Mouse (Mus musculus): ENCODE measurements around the gene Vsig2. TPM values are rescaled to one million over a fixed set of nuclear protein-coding genes. Genes with fewer than 3 reads are reported as not detected.

The Vsig2 gene
- polyA plus RNA-seq, 1 experiment from 2014 or later: 0.54 TPM

- WGBS: 86% methylated on average over 2 of the region's 2 CpGs
- H3K27ac ChIP-seq (replicated peaks): no peak overlapping the region
- H3K27me3 ChIP-seq (replicated peaks): no peaks in the 10 kb centered on the region
- H3K4me2 ChIP-seq: no peak overlapping the region
- peaks cover 11% of the 10 kb centered on the region for H3K4me1 ChIP-seq
- H3K9ac ChIP-seq (replicated peaks): no peak overlapping the region
- no peak overlapping the region for H3K4me3 ChIP-seq (replicated peaks)
- H3K9me3 ChIP-seq (replicated peaks): no peaks in the 10 kb centered on the region
- no peaks in the 10 kb centered on the region for H3K36me3 ChIP-seq
- ATAC-seq (ENCODE audit: low FRiP score): no peak
Observed at GRCm38 (mm10) chr9:37569231-37569835, 30.3 kb downstream of the Vsig2 start.

- ATAC-seq (ENCODE audit: low FRiP score): no peak
- peaks cover 25% of the 10 kb centered on the region for H3K4me1 ChIP-seq
- no peak overlapping the region for H3K27ac ChIP-seq (replicated peaks)
- H3K27me3 ChIP-seq (replicated peaks): no peaks in the 10 kb centered on the region
- no peak overlapping the region for H3K9ac ChIP-seq (replicated peaks)
- no peaks in the 10 kb centered on the region for H3K36me3 ChIP-seq
- H3K9me3 ChIP-seq (replicated peaks): no peaks in the 10 kb centered on the region
- no peak overlapping the region for H3K4me3 ChIP-seq (replicated peaks)
- WGBS: 61% methylated on average over 3 of the region's 3 CpGs
- no peak overlapping the region for H3K4me2 ChIP-seq
Observed at GRCm38 (mm10) chr9:37572204-37572876, 33.3 kb downstream of the Vsig2 start.

DNA sequence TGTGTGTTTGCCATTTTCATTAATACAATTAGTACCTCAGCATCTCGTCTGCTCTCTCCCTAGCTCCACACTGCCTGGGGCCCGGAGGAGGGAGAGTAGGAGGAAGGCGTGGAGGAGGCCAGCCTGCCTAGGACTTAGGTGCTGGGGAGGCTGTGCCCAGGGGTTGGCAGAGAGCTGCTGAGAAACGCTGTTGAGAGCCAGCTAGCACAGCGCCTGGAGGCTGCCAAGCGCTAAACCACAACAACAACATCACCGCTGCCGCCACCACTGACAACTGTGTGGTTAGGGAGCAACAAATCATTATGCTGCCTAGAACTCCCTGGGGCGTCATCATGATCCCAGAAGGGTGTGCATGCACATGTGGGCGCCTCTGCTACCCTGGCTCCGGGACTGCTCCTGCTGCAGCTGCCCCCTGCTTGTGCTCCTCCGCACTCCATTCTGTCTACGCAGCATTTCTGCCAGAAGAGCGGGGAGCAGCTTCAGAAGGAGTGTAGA is 37.4 kb downstream of the Vsig2 start:
- peaks cover 14% of the 10 kb centered on the region for H3K4me1 ChIP-seq
- H3K4me3 ChIP-seq (replicated peaks): peak overlapping the region; percentile 23
- WGBS: 9% methylated on average over 14 of the region's 14 CpGs
- H3K27ac ChIP-seq (replicated peaks): peak overlapping the region; percentile 69
- H3K9me3 ChIP-seq (replicated peaks): no peaks in the 10 kb centered on the region
- no peaks in the 10 kb centered on the region for H3K36me3 ChIP-seq
- H3K4me2 ChIP-seq: peak overlapping the region; percentile 56
- peak overlapping the region; percentile 30; the same call in 1 of the 2 replicates for H3K9ac ChIP-seq (replicated peaks)
- H3K27me3 ChIP-seq (replicated peaks): no peaks in the 10 kb centered on the region
- ATAC-seq (ENCODE audit: low FRiP score): peak; percentile 81

DNA sequence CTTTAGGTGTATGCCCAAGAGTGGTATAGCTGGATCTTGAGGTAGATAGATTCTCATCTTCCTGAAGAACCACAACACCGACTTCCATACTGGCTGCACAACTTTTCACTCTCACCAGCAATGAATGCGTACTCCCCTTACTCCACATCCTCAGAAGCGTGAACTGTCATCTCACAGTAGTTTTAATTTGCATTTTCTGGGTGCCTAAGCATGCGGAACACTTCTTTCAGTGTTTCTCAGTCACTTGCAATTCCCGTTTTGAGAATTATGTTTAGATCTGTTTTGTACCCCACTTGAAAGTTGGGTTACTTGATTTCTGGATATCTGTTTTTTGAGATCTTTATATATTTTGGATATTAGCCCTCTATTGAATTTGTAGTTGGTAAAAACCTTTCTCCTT is 44.5 kb downstream of the Vsig2 start:
- Histone ChIP-seq H3K27me3 (replicated peaks) (no peaks in the 10 kb centered on the region), H3K4me3 (replicated peaks) (no peak overlapping the region), H3K9me3 (replicated peaks) (no peaks in the 10 kb centered on the region), H3K9ac (replicated peaks) (no peak overlapping the region), H3K4me2 (no peak overlapping the region), H3K27ac (replicated peaks) (no peak overlapping the region), H3K36me3 (no peaks in the 10 kb centered on the region), H3K4me1 (no peaks in the 10 kb centered on the region)
- 91% methylated on average over 5 of the region's 5 CpGs for WGBS
- ATAC-seq (ENCODE audit: low FRiP score): no peak

- WGBS: 72% methylated on average over 4 of the region's 4 CpGs
- Histone ChIP-seq H3K9me3 (replicated peaks) (no peaks in the 10 kb centered on the region), H3K27me3 (replicated peaks) (no peaks in the 10 kb centered on the region), H3K27ac (replicated peaks) (no peak overlapping the region), H3K4me1 (no peaks in the 10 kb centered on the region), H3K9ac (replicated peaks) (no peak overlapping the region), H3K4me3 (replicated peaks) (no peak overlapping the region), H3K4me2 (no peak overlapping the region), H3K36me3 (no peaks in the 10 kb centered on the region)
- ATAC-seq (ENCODE audit: low FRiP score): no peak
Observed at GRCm38 (mm10) chr9:37586718-37587117, 47.7 kb downstream of the Vsig2 start.

GRCm38 (mm10) chr9:37590381-37590780 is 51.3 kb downstream of the Vsig2 start:
- 82% methylated on average over 4 of the region's 4 CpGs for WGBS
- H3K36me3 ChIP-seq: no peaks in the 10 kb centered on the region
- H3K4me3 ChIP-seq (replicated peaks): no peak overlapping the region
- H3K9me3 ChIP-seq (replicated peaks): no peaks in the 10 kb centered on the region
- ATAC-seq (ENCODE audit: low FRiP score): no peak
- H3K4me2 ChIP-seq: no peak overlapping the region
- H3K9ac ChIP-seq (replicated peaks): no peak overlapping the region
- no peaks in the 10 kb centered on the region for H3K27me3 ChIP-seq (replicated peaks)
- H3K4me1 ChIP-seq: no peaks in the 10 kb centered on the region
- H3K27ac ChIP-seq (replicated peaks): no peak overlapping the region

DNA sequence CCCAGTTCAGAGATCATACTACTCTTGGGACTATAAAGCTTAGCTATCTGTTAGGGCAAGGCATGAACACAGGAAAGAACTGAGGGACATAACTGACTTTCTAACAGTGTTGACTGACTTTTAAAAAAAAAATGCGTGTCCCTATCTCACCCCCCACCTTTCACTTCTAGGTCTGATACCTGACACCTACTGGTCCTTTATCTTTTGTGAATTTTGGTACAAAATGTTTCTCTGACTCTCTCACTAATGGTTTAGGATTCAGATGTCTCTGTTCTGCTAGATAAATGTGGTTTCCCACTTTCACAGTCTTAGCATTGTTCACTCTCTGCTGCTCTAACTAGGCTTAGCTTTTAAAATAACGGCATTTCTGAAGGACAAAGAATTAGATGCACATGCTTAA is 53.0 kb downstream of the Vsig2 start:
- H3K9ac ChIP-seq (replicated peaks): no peak overlapping the region
- ATAC-seq (ENCODE audit: low FRiP score): no peak
- no peak overlapping the region for H3K4me3 ChIP-seq (replicated peaks)
- no peak overlapping the region for H3K4me2 ChIP-seq
- no peaks in the 10 kb centered on the region for H3K27me3 ChIP-seq (replicated peaks)
- WGBS: 85% methylated on average over 2 of the region's 2 CpGs
- H3K36me3 ChIP-seq: no peaks in the 10 kb centered on the region
- H3K4me1 ChIP-seq: no peaks in the 10 kb centered on the region
- H3K9me3 ChIP-seq (replicated peaks): no peaks in the 10 kb centered on the region
- no peak overlapping the region for H3K27ac ChIP-seq (replicated peaks)

- Histone ChIP-seq H3K36me3 (no peaks in the 10 kb centered on the region), H3K9ac (replicated peaks) (no peak overlapping the region), H3K4me1 (no peaks in the 10 kb centered on the region), H3K27me3 (replicated peaks) (no peaks in the 10 kb centered on the region), H3K4me3 (replicated peaks) (no peak overlapping the region), H3K4me2 (no peak overlapping the region), H3K9me3 (replicated peaks) (no peaks in the 10 kb centered on the region), H3K27ac (replicated peaks) (no peak overlapping the region)
- 60% methylated on average over 6 of the region's 6 CpGs for WGBS
- ATAC-seq (ENCODE audit: low FRiP score): no peak
Observed at GRCm38 (mm10) chr9:37592633-37593032, 53.6 kb downstream of the Vsig2 start.

- Histone ChIP-seq H3K9me3 (replicated peaks) (no peaks in the 10 kb centered on the region), H3K27me3 (replicated peaks) (no peaks in the 10 kb centered on the region), H3K4me1 (no peaks in the 10 kb centered on the region), H3K9ac (replicated peaks) (no peak overlapping the region), H3K27ac (replicated peaks) (no peak overlapping the region), H3K4me3 (replicated peaks) (no peak overlapping the region), H3K36me3 (no peaks in the 10 kb centered on the region), H3K4me2 (no peak overlapping the region)
- 88% methylated on average over 3 of the region's 3 CpGs for WGBS
- no peak for ATAC-seq (ENCODE audit: low FRiP score)
Observed at GRCm38 (mm10) chr9:37593690-37594089, 54.6 kb downstream of the Vsig2 start.

Other genes starting within 250 kb of the Vsig2 start
- gene Ccdc15, start 190.8 kb upstream of the Vsig2 start, polyA plus RNA-seq (2015; fragmentation: Nextera tagmentation; extraction: Ambion mirVana): 6.4 and 7.7 TPM in 2 replicates
- gene Hepacam, start 171.9 kb upstream of the Vsig2 start, polyA plus RNA-seq (2015; fragmentation: Nextera tagmentation; extraction: Ambion mirVana): 25.6 and 25.8 TPM in 2 replicates
- 5.4 and 6.2 TPM in 2 replicates for gene Robo4, start 137.4 kb upstream of the Vsig2 start, polyA plus RNA-seq (2015; fragmentation: Nextera tagmentation; extraction: Ambion mirVana)
- gene Robo3, start 106.0 kb upstream of the Vsig2 start, polyA plus RNA-seq (2015; fragmentation: Nextera tagmentation; extraction: Ambion mirVana): 4.8 and 8.7 TPM in 2 replicates
- gene Msantd2, start 49.9 kb upstream of the Vsig2 start, polyA plus RNA-seq (2015; fragmentation: Nextera tagmentation; extraction: Ambion mirVana): 27.6 and 30.7 TPM in 2 replicates
- 42.2 and 47.0 TPM in 2 replicates for gene Esam, start 11.2 kb upstream of the Vsig2 start, polyA plus RNA-seq (2015; fragmentation: Nextera tagmentation; extraction: Ambion mirVana)
- 3.8 and 6.9 TPM in 2 replicates for gene Nrgn, start 13.6 kb downstream of the Vsig2 start, polyA plus RNA-seq (2015; fragmentation: Nextera tagmentation; extraction: Ambion mirVana)
- 13.3 and 14.9 TPM in 2 replicates for gene Siae, start 16.4 kb downstream of the Vsig2 start, polyA plus RNA-seq (2015; fragmentation: Nextera tagmentation; extraction: Ambion mirVana)
- 7.4 and 11.0 TPM in 2 replicates for gene Spa17, start 74.5 kb downstream of the Vsig2 start, polyA plus RNA-seq (2015; fragmentation: Nextera tagmentation; extraction: Ambion mirVana)
- gene Tbrg1, start 118.1 kb downstream of the Vsig2 start, polyA plus RNA-seq (2015; fragmentation: Nextera tagmentation; extraction: Ambion mirVana): 87.5 and 94.9 TPM in 2 replicates
- gene Panx3, start 130.0 kb downstream of the Vsig2 start, polyA plus RNA-seq (2015; fragmentation: Nextera tagmentation; extraction: Ambion mirVana): 0.47 and 1.1 TPM in 2 replicates
- not detected in 2 replicates for gene Olfr160, start 177.0 kb downstream of the Vsig2 start, polyA plus RNA-seq (2015; fragmentation: Nextera tagmentation; extraction: Ambion mirVana)
- gene Olfr874, start 205.9 kb downstream of the Vsig2 start, polyA plus RNA-seq (2015; fragmentation: Nextera tagmentation; extraction: Ambion mirVana): not detected in 2 replicates
- gene Olfr875, start 232.6 kb downstream of the Vsig2 start, polyA plus RNA-seq (2015; fragmentation: Nextera tagmentation; extraction: Ambion mirVana): not detected in 2 replicates